Mouse (Mus musculus) kidney, postnatal 0 days (tissue): Measurements from ENCODE around the gene Iqck. TPM values are rescaled to one million over a fixed set of nuclear protein-coding genes. Genes with fewer than 3 reads are reported as not detected.

Source experiments
- ATAC-seq: fragments of 200-750 bp; cut with Nextera tagmentation; replicated peaks from 2 replicates; pipeline ENCODE4 v1.8.0; 2017; ENCODE audit warnings: low read depth, moderate number of reproducible peaks, moderate TSS enrichment, moderate library complexity; ENCODE audit not compliant: low FRiP score
- DNase-seq: peaks from one replicate; pipeline ENCODE4 v3.0.0-alpha.2; 2016; ENCODE audit warnings: low spot score
- H3K27ac ChIP-seq: fragments of 300-500 bp; sonication (generic); 2 replicates; pipeline ENCODE4 v1.5.1; 2014; ENCODE audit warnings: mild to moderate bottlenecking
- H3K27me3 ChIP-seq: fragments of 300-500 bp; sonication (generic); 2 replicates; pipeline ENCODE4 v1.6.1; 2014; ENCODE audit warnings: low read length, mixed read lengths; ENCODE audit not compliant: insufficient read depth
- H3K36me3 ChIP-seq: fragments of 300-500 bp; sonication (generic); 2 replicates; pipeline ENCODE4 v1.6.1; 2014; ENCODE audit warnings: low read length, mixed read lengths; ENCODE audit not compliant: insufficient read depth
- H3K4me1 ChIP-seq: fragments of 300-500 bp; sonication (generic); replicated peaks from 2 replicates; pipeline ENCODE4 v1.6.1; 2014; ENCODE audit warnings: antibody characterized with exemption, low read length, mixed read lengths; ENCODE audit not compliant: insufficient read depth
- H3K4me2 ChIP-seq: fragments of 300-500 bp; sonication (generic); 2 replicates; pipeline ENCODE4 v1.6.1; 2014; ENCODE audit warnings: mild to moderate bottlenecking, low read length, moderate library complexity, mixed read lengths
- H3K4me3 ChIP-seq: fragments of 300-500 bp; sonication (generic); replicated peaks from 2 replicates; pipeline ENCODE4 v1.5.1; 2014; ENCODE audit warnings: low read depth, low read length
- H3K9ac ChIP-seq: fragments of 300-500 bp; sonication (generic); 2 replicates; pipeline ENCODE4 v1.6.1; 2014; ENCODE audit warnings: low read depth, low read length
- H3K9me3 ChIP-seq: fragments of 300-500 bp; sonication (generic); replicated peaks from 2 replicates; pipeline ENCODE4 v1.6.1; 2016; ENCODE audit warnings: low read length, inconsistent platforms, mixed read lengths
- CTCF ChIP-seq: IDR thresholded peaks from 2 replicates; pipeline ENCODE4 v1.5.1; 2016; ENCODE audit warnings: antibody characterized with exemption, low read depth, mild to moderate bottlenecking, moderate library complexity
- WGBS: fragments of 180-500 bp; shearing (Covaris S2); extraction: QIAGEN DNeasy Blood & Tissue Kit; methylation state at CpG from one replicate; pipeline ENCODE4 v1.1.7; 2014; 5-methylcytosine and 5-hydroxymethylcytosine counted together
- polyA plus RNA-seq: library from polyadenylated mRNA; unstranded; fragments of >200 nt; fragmentation: Nextera tagmentation; extraction: Ambion mirVana; gene quantifications from 2 replicates; pipeline ENCODE4 v1.2.1, GENCODE M21; 2015

Gene Iqck
- polyA plus RNA-seq, 1 experiment from 2014 or later, result 2.9 TPM

GRCm38 (mm10) chr7:118983961-118984360 lies 128.4 kb downstream of the Iqck start:
- no peaks in the 10 kb centered on the region for H3K4me1 ChIP-seq
- DNase-seq (no peak), ATAC-seq (no peak)
- no peaks in the 10 kb centered on the region for H3K27me3 ChIP-seq
- 0 out of 2 replicates have a peak, but pooled peaks cover 6% of the 10 kb centered on the region for H3K36me3 ChIP-seq
- H3K4me2 ChIP-seq, result no peak overlapping the region
- TF ChIP-seq CTCF, result no peak
- H3K9ac ChIP-seq, result no peak overlapping the region
- H3K9me3 ChIP-seq, result no peaks in the 10 kb centered on the region
- 81% methylated on average over 19 of the region's 19 CpGs for WGBS
- no peak overlapping the region for H3K4me3 ChIP-seq
- H3K27ac ChIP-seq, result no peak overlapping the region

- no peak overlapping the region for H3K4me3 ChIP-seq
- DNase-seq (no peak), ATAC-seq (no peak)
- 0 out of 2 replicates have a peak, but pooled peaks cover 6% of the 10 kb centered on the region for H3K36me3 ChIP-seq
- no peak overlapping the region for H3K4me2 ChIP-seq
- WGBS, result 74% methylated on average over 4 of the region's 4 CpGs
- no peaks in the 10 kb centered on the region for H3K9me3 ChIP-seq
- TF ChIP-seq CTCF, result no peak
- H3K4me1 ChIP-seq, result no peaks in the 10 kb centered on the region
- no peak overlapping the region for H3K9ac ChIP-seq
- no peaks in the 10 kb centered on the region for H3K27me3 ChIP-seq
- H3K27ac ChIP-seq, result no peak overlapping the region
Observed at GRCm38 (mm10) chr7:118985786-118986185, 130.2 kb downstream of the Iqck start.

- Histone ChIP-seq H3K36me3 (0 out of 2 replicates have a peak, but pooled peaks cover 1% of the 10 kb centered on the region), H3K4me2 (no peak overlapping the region), H3K27ac (no peak overlapping the region), H3K27me3 (no peaks in the 10 kb centered on the region), H3K9me3 (no peaks in the 10 kb centered on the region), H3K4me1 (no peaks in the 10 kb centered on the region), H3K4me3 (no peak overlapping the region), H3K9ac (no peak overlapping the region)
- no peak for ATAC-seq
- no peak for DNase-seq
- no peak for TF ChIP-seq CTCF
- WGBS, result 66% methylated on average over 4 of the region's 4 CpGs
Observed at GRCm38 (mm10) chr7:118986369-118986768, 130.8 kb downstream of the Iqck start.

GRCm38 (mm10) chr7:118989275-118989856 lies 133.8 kb downstream of the Iqck start:
- Histone ChIP-seq H3K4me2 (no peak overlapping the region), H3K9me3 (no peaks in the 10 kb centered on the region), H3K4me1 (peaks cover 13% of the 10 kb centered on the region; the same call in 1 of the 2 replicates), H3K4me3 (no peak overlapping the region), H3K27me3 (no peaks in the 10 kb centered on the region), H3K27ac (no peak overlapping the region), H3K36me3 (no peaks in the 10 kb centered on the region), H3K9ac (no peak overlapping the region)
- ATAC-seq, result no peak
- WGBS, result 79% methylated on average over 5 of the region's 5 CpGs
- no peak for TF ChIP-seq CTCF
- DNase-seq, result no peak

- no peak overlapping the region for H3K9ac ChIP-seq
- no peaks in the 10 kb centered on the region for H3K9me3 ChIP-seq
- no peak overlapping the region for H3K4me3 ChIP-seq
- no peak overlapping the region for H3K27ac ChIP-seq
- DNase-seq (no peak), ATAC-seq (no peak)
- no peak for TF ChIP-seq CTCF
- H3K36me3 ChIP-seq, result no peaks in the 10 kb centered on the region
- H3K4me1 ChIP-seq, result peaks cover 17% of the 10 kb centered on the region; the same call in 1 of the 2 replicates
- H3K27me3 ChIP-seq, result no peaks in the 10 kb centered on the region
- 73% methylated on average over 6 of the region's 6 CpGs for WGBS
- H3K4me2 ChIP-seq, result no peak overlapping the region
Observed at GRCm38 (mm10) chr7:118990282-118990681, 134.7 kb downstream of the Iqck start.

GRCm38 (mm10) chr7:118991341-118991884 lies 135.9 kb downstream of the Iqck start:
- DNase-seq (no peak), ATAC-seq (no peak)
- H3K36me3 ChIP-seq, result no peaks in the 10 kb centered on the region
- WGBS, result 55% methylated on average over 4 of the region's 4 CpGs
- H3K27me3 ChIP-seq, result no peaks in the 10 kb centered on the region
- H3K9me3 ChIP-seq, result no peaks in the 10 kb centered on the region
- no peak overlapping the region for H3K27ac ChIP-seq
- no peak for TF ChIP-seq CTCF
- H3K4me3 ChIP-seq, result no peak overlapping the region
- peaks cover 23% of the 10 kb centered on the region; the same call in 1 of the 2 replicates for H3K4me1 ChIP-seq
- no peak overlapping the region for H3K4me2 ChIP-seq
- H3K9ac ChIP-seq, result no peak overlapping the region
